Mouse (Mus musculus): ENCODE measurements at regions not wholly inside any gene's neighbourhood (a gene's known extent, or its start where the extent isn't known, plus 50 kb on each side); places are given as distances from the start of the nearest gene placed in this dataset.

DNA sequence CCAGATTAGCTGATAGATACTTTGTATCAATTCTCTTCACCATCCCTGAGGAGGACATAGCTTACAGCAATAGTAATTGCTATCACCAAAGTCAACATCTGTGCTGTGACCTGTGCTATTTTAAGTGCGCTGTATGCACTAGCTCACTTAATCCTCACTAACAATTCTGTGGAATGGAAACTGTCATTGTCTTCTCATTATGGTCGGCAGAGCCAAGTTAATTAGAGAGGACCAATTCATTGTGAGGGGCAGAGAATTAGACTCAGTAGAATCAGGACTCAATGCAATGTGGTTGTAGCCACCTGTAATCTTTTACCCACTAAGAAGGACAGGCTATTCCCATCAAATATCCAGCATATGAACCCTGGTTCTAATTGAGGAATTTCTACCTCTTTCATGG lies 145.3 kb downstream of the Arrdc4 start:
- TF ChIP-seq CTCF (IDR thresholded peaks at IDR 0.05) = no peak
- TF ChIP-seq EP300 (IDR thresholded peaks at IDR 0.05) = no peak

All from lung, postnatal 0 days (tissue).